Mouse (Mus musculus) v-Abl transformed pro-B cells (cell line): ENCODE data around the gene Kat2a.

ENCODE experiments used
- in situ Hi-C, 2 experiments: fragments of 400-800 bp; cut with MboI; formaldehyde crosslinking; loops; one replicate each; pipeline ENCODE4 v1.15.1; 2025; ENCODE audit not compliant: unreplicated experiment in 2 of 2

Kat2a gene

DNA sequence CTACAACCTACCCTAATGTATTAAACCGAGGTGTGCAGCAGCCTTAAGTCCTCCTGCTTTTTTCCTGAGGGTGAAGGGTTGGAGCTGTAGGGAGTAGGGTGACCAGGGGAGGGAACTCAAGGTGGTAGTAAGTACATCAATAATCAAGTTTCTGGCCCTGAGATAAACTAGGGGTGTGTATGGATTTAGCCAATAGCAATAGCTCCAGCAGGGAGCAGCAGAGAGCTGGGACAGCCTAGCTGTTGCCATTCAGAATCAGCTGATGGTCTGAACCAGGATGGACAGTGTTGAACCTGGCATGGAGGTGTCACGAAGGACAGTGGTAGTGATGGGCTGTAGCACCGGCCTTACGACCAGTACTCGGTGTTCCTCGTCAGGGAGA is 2.3 kb upstream of the Kat2a start:
- in situ Hi-C loops, result loop anchor here in 1 of 2 experiments (10.0 kb wide), 1 partner anchor 150 kb away; no protein-coding TSS in a partner anchor

DNA sequence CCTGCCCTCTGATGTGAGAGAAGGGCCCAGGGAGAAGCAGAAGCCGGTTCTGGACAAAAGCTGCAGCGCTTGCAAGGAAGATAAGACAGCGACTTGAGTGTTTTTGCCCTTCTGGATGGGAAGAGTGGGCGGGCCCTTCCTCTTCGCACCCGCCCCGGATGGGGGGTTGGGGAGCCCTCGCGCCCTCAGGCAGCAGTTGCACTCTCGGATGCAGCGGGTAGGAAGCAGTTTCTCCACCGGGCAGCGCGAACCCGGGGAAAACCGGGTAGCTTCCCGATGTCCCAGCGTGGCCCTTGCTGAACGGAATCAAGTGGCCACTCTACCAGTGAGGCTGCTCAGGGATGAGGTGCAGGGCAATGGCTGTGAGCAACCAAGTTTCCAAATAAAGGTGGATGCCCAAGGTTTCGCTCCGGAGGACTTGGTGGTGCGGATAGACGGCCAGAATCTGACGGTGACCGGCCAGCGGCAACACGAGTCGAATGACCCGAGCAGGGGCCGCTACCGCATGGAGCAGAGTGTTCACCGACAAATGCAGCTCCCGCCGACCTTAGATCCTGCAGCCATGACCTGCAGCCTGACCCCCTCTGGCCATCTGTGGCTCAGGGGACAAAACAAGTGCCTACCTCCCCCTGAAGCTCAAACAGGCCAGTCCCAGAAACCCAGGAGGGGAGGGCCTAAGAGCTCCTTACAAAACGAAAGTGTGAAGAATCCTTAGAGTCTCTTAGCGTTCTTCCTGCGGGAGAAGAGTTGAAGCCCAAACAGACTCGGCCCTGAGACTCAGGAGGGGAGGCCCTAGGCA is 1.7 kb upstream of the Kat2a start, which contains the start of gene Hspb9:
Gene Hspb9, plus strand, starts transcription at position 116 of the 799 bp plus-strand sequence.
- in situ Hi-C loops, result loop anchor here in 1 of 2 experiments (10.0 kb wide), 1 partner anchor 151 kb away; no protein-coding TSS in a partner anchor

DNA sequence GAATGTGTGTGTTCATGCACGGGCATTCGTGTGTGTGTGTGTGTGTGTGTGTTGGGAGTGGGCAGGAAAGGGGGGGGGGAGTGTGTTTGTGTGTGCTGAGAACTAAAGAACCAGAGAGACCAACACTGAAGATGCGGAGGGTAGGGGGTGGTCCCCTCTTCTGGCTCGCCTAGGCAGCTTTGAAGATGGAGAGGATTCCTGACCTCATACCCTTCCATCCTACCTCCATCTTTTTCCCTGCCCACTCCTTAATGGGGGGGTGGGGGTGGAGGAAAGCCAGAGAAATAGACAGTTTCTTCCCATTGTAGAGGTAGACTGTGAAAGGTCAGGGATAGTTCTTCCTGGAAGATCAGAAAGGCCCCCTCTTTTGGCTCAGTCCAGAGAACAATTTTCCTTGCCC is 909 bp upstream of the Kat2a start:
- in situ Hi-C loops, result loop anchor here in 1 of 2 experiments (10.0 kb wide), 1 partner anchor 152 kb away; no protein-coding TSS in a partner anchor

DNA sequence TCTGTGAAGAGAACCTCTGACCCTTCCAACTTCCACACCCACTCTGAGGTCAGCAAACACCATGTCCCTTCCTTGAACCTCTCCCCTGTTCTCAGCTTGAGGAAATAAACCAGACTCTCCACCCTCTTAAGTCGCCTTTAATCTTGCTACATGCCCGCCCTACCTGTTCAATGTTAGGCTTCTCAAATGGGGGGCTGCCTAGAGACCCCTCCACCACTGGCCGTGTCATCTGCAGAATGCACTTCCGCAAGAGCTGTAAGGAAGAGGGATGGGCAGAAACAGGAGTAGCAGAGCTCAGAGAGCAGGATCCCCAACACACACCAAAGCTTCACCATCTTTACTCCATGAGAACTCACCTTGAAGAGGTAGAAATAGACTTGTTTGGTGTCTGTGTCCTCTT is 1.3 kb downstream of the Kat2a start:
- in situ Hi-C loops, result loop anchor here in 1 of 2 experiments (10.0 kb wide), 1 partner anchor 154 kb away; no protein-coding TSS in a partner anchor

DNA sequence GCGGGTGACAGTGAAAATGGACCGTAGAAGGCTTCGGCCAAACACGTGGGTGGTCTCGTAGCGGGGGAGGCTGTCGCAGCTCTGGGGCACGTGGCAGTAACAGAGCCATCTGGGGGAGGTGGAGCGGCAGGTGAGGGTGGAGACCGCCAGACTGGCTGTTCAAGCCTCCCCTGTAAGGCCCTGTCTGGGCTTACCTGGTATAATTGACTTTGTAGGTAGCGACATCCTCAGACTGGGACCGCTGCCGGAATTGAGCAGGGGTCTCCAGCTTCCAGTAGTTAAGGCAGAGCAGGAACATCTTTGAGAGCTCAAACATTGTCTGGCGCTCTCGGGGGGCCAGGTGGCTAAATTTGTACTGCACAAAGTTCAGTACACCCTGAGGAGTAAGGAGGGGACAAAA is 1.7 kb downstream of the Kat2a start:
- in situ Hi-C loops, result loop anchor here in 1 of 2 experiments (10.0 kb wide), 1 partner anchor 154 kb away; no protein-coding TSS in a partner anchor

DNA sequence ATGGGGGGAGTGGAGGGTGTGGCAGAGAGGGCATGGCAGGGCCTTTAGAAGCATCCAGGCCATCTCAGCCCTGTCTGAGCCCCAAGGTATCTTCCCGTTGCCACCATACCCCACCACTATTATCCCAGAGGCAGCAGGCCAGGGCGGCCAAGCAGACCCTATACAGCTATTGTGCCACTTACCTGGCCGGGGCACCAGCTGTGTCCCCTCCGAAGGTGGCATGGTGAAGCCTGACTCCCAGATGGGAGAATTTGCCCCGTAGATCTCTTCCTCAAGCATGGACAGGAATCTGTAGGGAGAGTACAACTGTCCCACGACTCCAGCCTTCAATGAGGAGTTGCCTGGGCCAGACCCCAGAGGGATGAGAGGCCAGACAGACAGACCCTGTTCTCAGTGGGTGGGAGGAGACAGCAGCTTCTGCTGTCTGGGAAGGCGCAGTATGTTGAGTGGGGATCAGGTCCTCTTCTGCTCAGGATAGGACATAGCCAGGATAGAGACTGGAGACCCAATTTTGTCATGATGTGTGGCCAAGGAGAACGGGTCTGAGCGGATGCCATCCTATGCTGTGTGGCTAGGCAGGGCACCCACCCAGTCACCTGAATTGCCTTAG is 3.0 kb downstream of the Kat2a start:
- in situ Hi-C loops, result loop anchor here in 1 of 2 experiments (5.0 kb wide), 1 partner anchor 248 kb away; no protein-coding TSS in a partner anchor

DNA sequence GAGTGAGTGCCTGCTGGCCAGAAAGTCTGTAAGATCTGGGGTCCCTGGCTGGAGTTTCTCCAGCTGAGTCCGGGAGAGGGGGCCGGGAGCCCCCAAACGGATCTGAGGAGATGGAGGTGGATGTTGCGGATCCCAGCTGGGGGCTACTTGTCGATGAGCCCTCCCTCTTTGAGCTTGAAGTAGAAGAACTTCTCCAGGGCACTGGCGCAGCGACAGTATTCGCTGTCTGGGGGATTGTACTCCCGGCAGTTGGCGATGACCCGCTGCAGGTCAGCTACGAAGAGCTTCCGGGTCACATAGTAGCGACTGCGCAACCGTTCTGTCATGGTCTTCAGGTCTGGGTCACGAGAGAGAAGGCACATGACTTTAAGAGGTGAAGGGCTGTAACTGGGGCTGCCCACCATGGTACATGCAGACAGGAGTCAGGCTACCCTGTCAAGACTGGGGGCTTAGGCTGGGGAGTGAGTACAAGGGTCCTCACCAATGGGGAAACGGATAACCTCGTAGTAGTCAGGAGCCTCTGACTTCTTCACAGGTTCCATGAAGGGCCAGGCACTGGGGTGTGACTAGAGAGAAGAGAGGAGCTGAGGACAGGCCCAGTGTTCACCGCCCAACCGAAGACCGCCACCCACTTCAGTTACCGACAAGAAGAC is 7.0 kb downstream of the Kat2a start:
- in situ Hi-C loops, result loop anchor here in 1 of 2 experiments (5.0 kb wide), 1 partner anchor 252 kb away; no protein-coding TSS in a partner anchor

DNA sequence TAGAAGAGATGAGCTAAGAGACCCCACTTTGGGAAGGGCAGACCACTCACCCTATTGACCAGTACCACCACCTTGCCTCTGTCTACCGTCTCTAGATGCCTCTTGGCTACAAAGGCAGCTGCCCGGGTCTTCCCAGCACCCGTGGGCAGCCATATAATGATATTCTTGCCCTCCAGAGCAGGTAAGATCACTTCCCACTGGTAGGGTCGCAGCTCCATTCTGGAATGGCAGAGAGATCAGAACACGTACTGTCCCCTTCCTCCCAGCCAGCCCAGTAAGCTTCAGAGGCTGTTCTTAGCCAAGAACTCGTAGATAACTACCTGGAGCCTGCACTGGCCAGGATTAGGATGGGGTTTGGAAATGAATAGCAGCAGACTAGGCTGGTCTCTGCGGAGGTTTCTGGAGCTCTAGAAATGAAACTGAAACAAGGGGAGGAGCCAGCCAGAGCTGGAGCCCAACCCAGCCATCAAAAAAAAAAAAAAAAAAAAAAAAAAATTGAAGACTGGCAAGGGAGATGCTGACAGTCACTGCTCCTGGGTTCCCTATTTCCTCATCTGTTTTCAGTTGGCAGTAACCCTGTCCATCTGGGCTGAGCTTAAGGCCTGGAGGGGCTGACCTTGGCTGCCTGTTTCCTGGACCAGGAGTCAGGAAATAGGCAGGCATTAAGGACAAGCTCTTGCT is 8.3 kb downstream of the Kat2a start, which contains the start of gene Dhx58:
Gene Dhx58, minus strand, starts transcription at position 421 of the 681 bp plus-strand sequence.
- in situ Hi-C loops, result no loop called here

DNA sequence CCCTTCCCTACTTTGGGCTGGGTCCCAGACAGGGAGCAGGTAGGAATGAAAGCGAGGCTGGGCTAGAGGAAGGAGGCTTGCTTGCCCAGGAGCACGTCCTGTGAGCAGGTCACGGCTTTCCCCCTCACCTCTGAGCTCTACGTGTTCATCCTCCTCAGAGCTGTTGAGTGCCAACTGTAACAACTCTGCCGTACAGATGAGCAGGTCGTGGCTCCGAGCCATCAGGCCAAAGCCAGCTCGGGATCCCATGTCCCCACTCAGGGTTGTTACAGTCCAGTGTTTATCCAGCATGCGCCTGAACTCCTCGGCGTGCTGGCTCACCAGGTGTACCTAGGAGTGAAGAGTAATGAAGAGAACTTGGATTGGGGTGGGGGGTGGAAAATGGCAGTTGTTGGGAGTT is 8.9 kb downstream of the Kat2a start:
- in situ Hi-C loops, result no loop called here

DNA sequence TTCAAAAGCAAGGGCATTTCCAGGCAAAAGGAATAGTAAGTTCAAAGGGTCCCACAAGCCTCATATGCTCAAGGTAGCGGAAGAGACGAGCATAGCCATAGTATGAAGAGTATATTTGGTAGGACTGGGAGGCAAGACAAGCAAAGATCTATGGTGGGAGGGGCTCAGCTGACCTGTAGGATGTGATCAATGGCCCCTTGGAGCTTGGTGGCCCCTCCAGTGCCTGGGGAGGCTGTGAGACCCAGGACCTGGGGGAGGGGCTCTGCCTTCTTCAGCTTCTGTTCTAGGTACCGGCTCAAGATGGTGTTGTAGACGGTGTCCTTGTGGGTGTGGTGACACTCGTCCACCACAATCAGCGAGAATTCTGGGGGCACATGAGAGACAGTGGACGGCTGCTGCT is 9.4 kb downstream of the Kat2a start:
- in situ Hi-C loops, result no loop called here

DNA sequence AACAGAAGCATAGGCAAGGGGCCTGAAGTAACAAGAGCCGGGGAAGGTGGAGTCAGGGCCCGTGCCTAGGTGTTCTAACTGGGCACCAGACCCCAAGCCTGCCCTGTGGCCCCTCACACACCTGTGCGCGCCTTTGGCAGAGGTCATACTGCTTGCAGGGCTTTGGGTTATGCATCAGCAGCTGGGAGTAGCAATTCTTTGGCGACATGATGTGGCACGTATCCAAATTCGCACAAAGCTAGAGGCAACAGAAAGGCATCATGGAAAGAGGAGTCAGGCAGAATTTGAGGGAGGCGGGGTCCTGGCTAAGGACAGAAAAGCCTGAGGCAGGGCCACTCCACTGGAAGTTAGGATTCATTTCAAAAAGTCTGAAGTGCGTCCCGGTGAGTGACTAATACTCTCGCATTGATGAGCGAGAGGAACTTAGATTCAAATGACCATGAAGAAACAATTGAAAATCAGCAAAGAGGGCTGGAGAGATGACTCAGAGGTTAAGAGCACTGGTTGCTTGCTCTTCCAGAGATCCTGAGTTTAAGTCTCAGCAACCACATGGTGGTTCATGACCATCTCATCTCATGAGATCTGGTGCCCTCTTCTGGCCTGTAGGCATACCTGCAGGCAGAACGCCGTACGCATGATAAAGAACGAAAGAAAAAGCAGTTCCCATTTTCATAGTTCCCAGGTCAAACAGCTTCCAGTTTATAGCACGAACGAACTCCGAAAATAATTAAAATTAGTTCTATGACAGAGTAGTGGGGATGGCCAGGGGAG is 10.0 kb downstream of the Kat2a start:
- in situ Hi-C loops, result no loop called here

DNA sequence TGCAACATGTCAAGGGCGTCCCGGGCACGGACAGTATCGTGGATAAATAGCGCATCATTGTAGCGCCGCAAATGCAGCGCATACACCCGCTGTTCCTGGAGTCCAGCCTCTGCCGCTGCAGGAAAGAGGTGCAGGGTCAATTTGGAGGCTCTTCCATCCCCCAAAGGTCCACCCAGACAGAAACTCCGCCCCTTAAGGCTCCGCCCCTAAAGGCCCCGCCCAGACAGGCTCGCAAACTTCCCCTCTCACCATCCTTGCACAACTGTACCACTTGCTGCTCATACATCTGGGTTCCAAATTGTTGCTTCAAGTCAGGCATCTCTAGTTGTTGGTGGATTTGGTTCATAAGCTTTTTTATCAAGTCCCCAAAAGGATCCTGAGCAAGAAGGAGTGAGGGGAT is 11.0 kb downstream of the Kat2a start:
- in situ Hi-C loops, result no loop called here

DNA sequence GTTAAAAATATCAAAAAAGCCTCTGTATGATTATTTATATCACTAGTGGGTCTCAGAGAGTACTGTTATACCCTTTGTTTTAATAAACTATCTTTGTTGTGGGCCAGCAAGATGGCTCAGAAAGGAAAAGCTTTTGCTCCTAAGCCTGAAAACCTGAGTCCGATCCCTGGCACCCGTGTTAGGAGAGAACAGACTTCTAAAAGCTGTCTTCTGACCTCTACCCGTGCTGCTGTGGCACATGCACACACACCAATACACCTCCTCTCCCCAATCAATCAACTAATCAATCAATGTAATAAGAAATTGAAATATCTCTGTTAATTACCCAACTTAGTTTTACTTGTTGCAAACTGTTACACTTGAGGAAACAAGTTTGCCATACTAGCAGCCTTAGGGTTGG is 11.6 kb downstream of the Kat2a start:
- in situ Hi-C loops, result no loop called here

DNA sequence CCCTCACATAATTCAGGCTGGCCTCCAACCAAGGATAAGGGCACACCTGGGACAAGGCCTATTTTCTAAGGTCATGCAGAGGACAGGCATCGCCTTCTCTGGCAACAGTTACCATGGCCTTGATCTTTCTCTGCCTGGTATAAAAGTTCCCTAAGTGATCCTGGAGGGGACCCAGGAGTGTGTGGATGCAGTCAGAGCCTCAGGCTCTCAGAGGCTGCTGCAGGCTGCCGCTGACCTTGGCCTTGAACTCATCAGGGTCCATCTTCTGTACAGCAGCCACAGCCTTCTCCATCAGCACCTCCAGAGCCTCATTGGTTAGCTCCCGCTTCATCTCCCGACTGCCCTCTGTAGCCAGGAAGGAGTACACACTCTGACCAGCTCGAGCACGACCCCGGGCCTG is 14.3 kb downstream of the Kat2a start:
- in situ Hi-C loops, result loop anchor here (5.0 kb wide), 5 partner anchors 76 to 276 kb away; partner anchors contain the start of gene Dnajc7 (in 1 of the 2)

DNA sequence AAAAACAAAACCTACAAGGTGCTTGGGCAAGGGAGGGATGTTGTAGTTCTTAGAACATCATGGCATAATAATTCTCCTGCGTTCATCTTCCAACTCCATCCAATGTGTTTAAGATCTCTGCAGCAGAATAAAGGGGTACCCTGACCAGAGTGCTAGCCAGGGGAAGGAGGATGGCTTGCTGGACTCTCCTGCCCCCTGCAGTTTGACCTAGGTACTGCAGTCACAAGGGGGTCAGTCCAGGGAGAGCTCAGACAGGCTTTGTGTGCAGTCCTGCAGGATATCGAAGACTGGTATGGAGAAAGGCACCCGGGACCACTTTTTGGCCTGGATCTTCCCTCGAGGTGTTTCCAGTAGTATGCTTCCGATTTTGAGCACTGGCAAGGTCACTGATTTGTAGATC is 17.3 kb downstream of the Kat2a start:
- in situ Hi-C loops, result loop anchor here (5.0 kb wide), 5 partner anchors 73 to 273 kb away; partner anchors contain the start of gene Dnajc7 (in 1 of the 2)

DNA sequence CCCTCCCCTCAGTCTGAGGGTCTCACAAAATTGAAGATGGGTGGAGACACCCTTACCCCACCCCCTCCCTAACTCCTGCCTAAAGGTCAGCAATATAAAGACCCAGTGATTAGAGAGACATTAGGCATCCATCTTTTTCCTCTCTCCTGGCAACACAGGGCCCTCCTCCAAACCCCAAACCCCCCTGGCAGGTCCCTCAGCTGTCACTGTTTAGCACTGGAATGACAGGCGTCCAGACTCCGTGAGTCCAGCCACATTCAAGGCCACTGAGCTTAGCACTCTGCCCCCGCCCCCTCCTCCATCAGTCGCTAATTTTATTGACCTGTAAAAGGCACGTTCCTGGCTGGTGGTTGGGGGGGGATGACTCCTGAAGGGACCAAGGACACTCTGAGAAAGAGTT is 19.1 kb downstream of the Kat2a start:
- in situ Hi-C loops, result no loop called here

DNA sequence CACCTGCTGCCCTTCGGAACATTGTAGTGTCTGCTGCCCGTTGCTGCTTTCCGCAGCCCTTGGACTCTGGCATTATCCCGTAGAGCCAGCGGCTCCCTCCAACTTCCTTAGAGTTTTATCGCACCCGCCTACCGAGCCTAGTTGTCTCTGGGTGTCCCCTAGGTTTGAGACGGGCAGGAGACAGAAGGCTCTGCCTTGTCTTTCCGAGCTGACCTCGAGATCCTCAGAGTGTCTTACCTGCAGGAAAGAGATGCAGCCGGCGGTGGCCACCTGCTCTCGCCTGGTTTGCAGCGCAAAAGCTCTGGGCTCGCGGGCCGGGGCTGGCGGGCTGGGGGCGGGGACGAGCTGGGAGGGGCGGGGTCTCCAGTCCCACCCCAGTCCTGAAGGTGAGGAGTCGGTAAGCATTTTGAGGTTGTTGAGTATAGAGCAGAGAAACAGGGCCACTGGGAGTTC is 20.1 kb downstream of the Kat2a start, which contains the start of gene Zfp385c:
Gene Zfp385c, minus strand, starts transcription at position 292 of the 453 bp plus-strand sequence.
- in situ Hi-C loops, result no loop called here

DNA sequence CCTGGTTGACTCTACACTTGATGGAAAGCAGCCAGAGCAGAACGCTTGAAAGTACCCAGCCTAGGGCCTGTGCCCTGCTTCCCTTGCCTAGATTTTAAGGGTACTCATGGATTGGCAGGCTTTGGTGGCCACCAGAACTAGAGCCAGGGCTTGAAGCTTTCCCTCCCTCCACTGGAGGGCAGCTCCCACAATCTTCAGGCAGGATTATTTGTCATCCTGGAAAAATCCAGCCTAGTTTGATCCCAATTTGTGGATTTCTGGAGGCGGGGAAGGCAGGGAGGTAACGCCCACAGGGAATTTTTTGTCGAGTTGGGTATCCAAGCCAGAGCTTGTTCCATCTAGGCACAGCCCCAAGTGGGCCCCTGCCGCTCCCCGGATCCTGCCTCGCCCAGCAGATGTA is 21.9 kb downstream of the Kat2a start:
- in situ Hi-C loops, result no loop called here

DNA sequence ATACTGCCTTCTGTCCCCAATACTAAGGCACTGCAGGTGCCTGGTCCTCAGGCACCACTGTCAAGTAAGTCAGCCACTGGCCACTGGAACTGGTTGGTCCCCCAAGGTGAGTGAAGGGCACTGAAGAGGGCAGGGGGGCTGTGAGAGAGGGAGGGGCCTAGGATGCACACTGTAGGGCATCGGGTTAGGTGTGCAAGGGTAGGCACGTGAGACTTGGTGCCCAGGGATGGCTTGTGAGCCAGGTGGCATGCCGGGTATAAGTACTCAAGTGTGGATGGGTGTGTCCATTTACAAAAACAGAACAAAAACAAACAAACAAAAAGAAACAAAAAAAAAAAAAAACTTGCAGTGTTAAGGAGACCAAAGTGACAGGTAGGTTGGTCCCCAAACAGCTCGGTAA is 23.8 kb downstream of the Kat2a start:
- in situ Hi-C loops, result loop anchor here in 1 of 2 experiments (5.0 kb wide), 1 partner anchor 46 kb away; no protein-coding TSS in a partner anchor
